Mouse (Mus musculus): ENCODE measurements around the gene Hoxd8. TPM values are rescaled to one million over a fixed set of nuclear protein-coding genes. Genes with fewer than 3 reads are reported as not detected.

Hoxd8 gene
- polyA plus RNA-seq, 1 experiment from 2014 or later = 45.6 TPM

GRCm38 (mm10) chr2:74722949-74723348, 18.5 kb downstream of the Hoxd8 start:
- no peaks in the 10 kb centered on the region for H3K9me3 ChIP-seq (ENCODE audit: low read length)
- H3K4me3 ChIP-seq (ENCODE audit: low read length) = peak overlapping the region; percentile 45
- peak overlapping the region; percentile 45 for H3K4me2 ChIP-seq (replicated peaks; ENCODE audit: low read depth, low read length)
- peaks cover 5% of the 10 kb centered on the region; the same call in 1 of the 2 replicates for H3K36me3 ChIP-seq (ENCODE audit: insufficient read depth, low read length)
- WGBS = 36% methylated on average over 8 of the region's 8 CpGs
- peaks cover 87% of the 10 kb centered on the region for H3K4me1 ChIP-seq (ENCODE audit: insufficient read depth, low read length)
- peak overlapping the region; percentile 76 for H3K27ac ChIP-seq (ENCODE audit: low read length)
- peak overlapping the region; percentile 60 for H3K9ac ChIP-seq (replicated peaks; ENCODE audit: low read length)
- H3K27me3 ChIP-seq (ENCODE audit: insufficient read depth, low read length) = no peaks in the 10 kb centered on the region
- ATAC-seq (ENCODE audit: low FRiP score, low TSS enrichment) = no peak

- 44% methylated on average over 7 of the region's 7 CpGs for WGBS
- no peak for ATAC-seq (ENCODE audit: low FRiP score, low TSS enrichment)
- no peaks in the 10 kb centered on the region for H3K9me3 ChIP-seq (ENCODE audit: low read length)
- H3K9ac ChIP-seq (replicated peaks; ENCODE audit: low read length) = peak overlapping the region; percentile 60
- peaks cover 5% of the 10 kb centered on the region; the same call in 1 of the 2 replicates for H3K36me3 ChIP-seq (ENCODE audit: insufficient read depth, low read length)
- H3K27ac ChIP-seq (ENCODE audit: low read length) = peak overlapping the region; percentile 76
- peak overlapping the region; percentile 45 for H3K4me2 ChIP-seq (replicated peaks; ENCODE audit: low read depth, low read length)
- H3K27me3 ChIP-seq (ENCODE audit: insufficient read depth, low read length) = no peaks in the 10 kb centered on the region
- peak overlapping the region; percentile 45 for H3K4me3 ChIP-seq (ENCODE audit: low read length)
- peaks cover 92% of the 10 kb centered on the region for H3K4me1 ChIP-seq (ENCODE audit: insufficient read depth, low read length)
Observed at GRCm38 (mm10) chr2:74724244-74725015, 20.0 kb downstream of the Hoxd8 start.

- WGBS = 51% methylated on average over 17 of the region's 17 CpGs
- Histone ChIP-seq H3K9me3 (ENCODE audit: low read length) (no peaks in the 10 kb centered on the region), H3K27me3 (ENCODE audit: insufficient read depth, low read length) (no peaks in the 10 kb centered on the region), H3K4me3 (ENCODE audit: low read length) (peak overlapping the region; percentile 45), H3K27ac (ENCODE audit: low read length) (0 out of 2 replicates have a peak overlapping the region, but pooled peaks have one; percentile 8), H3K4me1 (ENCODE audit: insufficient read depth, low read length) (peaks cover 84% of the 10 kb centered on the region), H3K9ac (replicated peaks; ENCODE audit: low read length) (peak overlapping the region; percentile 50), H3K36me3 (ENCODE audit: insufficient read depth, low read length) (peaks cover 5% of the 10 kb centered on the region; the same call in 1 of the 2 replicates), H3K4me2 (replicated peaks; ENCODE audit: low read depth, low read length) (peak overlapping the region; percentile 45)
- no peak for ATAC-seq (ENCODE audit: low FRiP score, low TSS enrichment)
Observed at GRCm38 (mm10) chr2:74725171-74725570, 20.8 kb downstream of the Hoxd8 start.

GRCm38 (mm10) chr2:74726551-74726950, 22.1 kb downstream of the Hoxd8 start, which contains the start of gene Gm28230:
TSS of gene Gm28230 (plus strand) at chr2:74726728.
- peak within 1 kb of the TSS; percentile 45 for H3K4me3 ChIP-seq (ENCODE audit: low read length)
- no peaks in the 10 kb centered on the region for H3K27me3 ChIP-seq (ENCODE audit: insufficient read depth, low read length)
- peaks cover 76% of the 10 kb centered on the region for H3K4me1 ChIP-seq (ENCODE audit: insufficient read depth, low read length)
- WGBS = 56% methylated on average over 5 of the region's 5 CpGs
- peak within 1 kb of the TSS; percentile 60 for H3K4me2 ChIP-seq (replicated peaks; ENCODE audit: low read depth, low read length)
- no peaks in the 10 kb centered on the region for H3K9me3 ChIP-seq (ENCODE audit: low read length)
- no peak for ATAC-seq (ENCODE audit: low FRiP score, low TSS enrichment)
- H3K27ac ChIP-seq (ENCODE audit: low read length) = peak within 1 kb of the TSS; percentile 85
- H3K9ac ChIP-seq (replicated peaks; ENCODE audit: low read length) = peak within 1 kb of the TSS; percentile 71
- H3K36me3 ChIP-seq (ENCODE audit: insufficient read depth, low read length) = peaks cover 7% of the 10 kb centered on the region; the same call in 1 of the 2 replicates

- Histone ChIP-seq H3K27ac (ENCODE audit: low read length) (peak overlapping the region; percentile 85), H3K27me3 (ENCODE audit: insufficient read depth, low read length) (no peaks in the 10 kb centered on the region)
- ATAC-seq (ENCODE audit: low FRiP score, low TSS enrichment) = no peak; the same call in none of the 2 replicates
Observed at GRCm38 (mm10) chr2:74726973-74727639, 22.7 kb downstream of the Hoxd8 start.

GRCm38 (mm10) chr2:74727640-74728302, 23.4 kb downstream of the Hoxd8 start:
- peak; percentile 74 for ATAC-seq (ENCODE audit: low FRiP score, low TSS enrichment)
- Histone ChIP-seq H3K9me3 (ENCODE audit: low read length) (no peaks in the 10 kb centered on the region), H3K4me1 (ENCODE audit: insufficient read depth, low read length) (peaks cover 75% of the 10 kb centered on the region), H3K4me2 (replicated peaks; ENCODE audit: low read depth, low read length) (peak overlapping the region; percentile 60), H3K4me3 (ENCODE audit: low read length) (peak overlapping the region; percentile 45), H3K27ac (ENCODE audit: low read length) (peak overlapping the region; percentile 85), H3K9ac (replicated peaks; ENCODE audit: low read length) (peak overlapping the region; percentile 71), H3K27me3 (ENCODE audit: insufficient read depth, low read length) (no peaks in the 10 kb centered on the region), H3K36me3 (ENCODE audit: insufficient read depth, low read length) (peaks cover 7% of the 10 kb centered on the region; the same call in 1 of the 2 replicates)
- WGBS = 10% methylated on average over 25 of the region's 25 CpGs

More at GRCm38 (mm10) chr2:74726973-74727639, 22.7 kb downstream of the Hoxd8 start:
- Histone ChIP-seq H3K4me1 (ENCODE audit: insufficient read depth, low read length) (peaks cover 75% of the 10 kb centered on the region), H3K9ac (replicated peaks; ENCODE audit: low read length) (peak overlapping the region; percentile 71), H3K9me3 (ENCODE audit: low read length) (no peaks in the 10 kb centered on the region), H3K36me3 (ENCODE audit: insufficient read depth, low read length) (peaks cover 7% of the 10 kb centered on the region; the same call in 1 of the 2 replicates), H3K4me2 (replicated peaks; ENCODE audit: low read depth, low read length) (peak overlapping the region; percentile 60), H3K4me3 (ENCODE audit: low read length) (peak overlapping the region; percentile 45)
- WGBS = 13% methylated on average over 42 of the region's 43 CpGs

GRCm38 (mm10) chr2:74728303-74728680, 23.9 kb downstream of the Hoxd8 start:
- peak overlapping the region; percentile 85 for H3K27ac ChIP-seq (ENCODE audit: low read length)
- peak overlapping the region; percentile 71 for H3K9ac ChIP-seq (replicated peaks; ENCODE audit: low read length)
- H3K36me3 ChIP-seq (ENCODE audit: insufficient read depth, low read length) = peaks cover 7% of the 10 kb centered on the region; the same call in 1 of the 2 replicates
- peaks cover 75% of the 10 kb centered on the region for H3K4me1 ChIP-seq (ENCODE audit: insufficient read depth, low read length)
- no peak for ATAC-seq (ENCODE audit: low FRiP score, low TSS enrichment)
- no peaks in the 10 kb centered on the region for H3K27me3 ChIP-seq (ENCODE audit: insufficient read depth, low read length)
- WGBS = 37% methylated on average over 13 of the region's 13 CpGs
- no peaks in the 10 kb centered on the region for H3K9me3 ChIP-seq (ENCODE audit: low read length)
- peak overlapping the region; percentile 60 for H3K4me2 ChIP-seq (replicated peaks; ENCODE audit: low read depth, low read length)
- peak overlapping the region; percentile 45 for H3K4me3 ChIP-seq (ENCODE audit: low read length)

GRCm38 (mm10) chr2:74730331-74730730, 25.9 kb downstream of the Hoxd8 start:
- peak overlapping the region; percentile 36; the same call in 1 of the 2 replicates for H3K9ac ChIP-seq (replicated peaks; ENCODE audit: low read length)
- peak overlapping the region; percentile 26; the same call in 1 of the 2 replicates for H3K27ac ChIP-seq (ENCODE audit: low read length)
- no peaks in the 10 kb centered on the region for H3K9me3 ChIP-seq (ENCODE audit: low read length)
- peaks cover 74% of the 10 kb centered on the region for H3K4me1 ChIP-seq (ENCODE audit: insufficient read depth, low read length)
- no peak overlapping the region for H3K4me3 ChIP-seq (ENCODE audit: low read length)
- WGBS = 40% methylated on average over 8 of the region's 8 CpGs
- peak overlapping the region; percentile 8 for H3K4me2 ChIP-seq (replicated peaks; ENCODE audit: low read depth, low read length)
- no peak for ATAC-seq (ENCODE audit: low FRiP score, low TSS enrichment)
- peaks cover 7% of the 10 kb centered on the region; the same call in 1 of the 2 replicates for H3K27me3 ChIP-seq (ENCODE audit: insufficient read depth, low read length)
- peaks cover 7% of the 10 kb centered on the region; the same call in 1 of the 2 replicates for H3K36me3 ChIP-seq (ENCODE audit: insufficient read depth, low read length)

- H3K27ac ChIP-seq (ENCODE audit: low read length) = peak overlapping the region; percentile 26; the same call in 1 of the 2 replicates
- H3K9me3 ChIP-seq (ENCODE audit: low read length) = no peaks in the 10 kb centered on the region
- peaks cover 81% of the 10 kb centered on the region for H3K4me1 ChIP-seq (ENCODE audit: insufficient read depth, low read length)
- peaks cover 7% of the 10 kb centered on the region; the same call in 1 of the 2 replicates for H3K27me3 ChIP-seq (ENCODE audit: insufficient read depth, low read length)
- peak overlapping the region; percentile 8 for H3K4me2 ChIP-seq (replicated peaks; ENCODE audit: low read depth, low read length)
- 0 out of 2 replicates have a peak overlapping the region, but pooled peaks have one; percentile 0 for H3K4me3 ChIP-seq (ENCODE audit: low read length)
- no peak for ATAC-seq (ENCODE audit: low FRiP score, low TSS enrichment)
- peaks cover 7% of the 10 kb centered on the region; the same call in 1 of the 2 replicates for H3K36me3 ChIP-seq (ENCODE audit: insufficient read depth, low read length)
- H3K9ac ChIP-seq (replicated peaks; ENCODE audit: low read length) = peak overlapping the region; percentile 46
Observed at GRCm38 (mm10) chr2:74731055-74731454, 26.6 kb downstream of the Hoxd8 start.

All from kidney, embryonic 16.5 days (tissue).